Mouse (Mus musculus) c-Kit-negative CD71-positive TER-119-positive erythroid progenitor cells, embryonic 14.5 days (primary cell): Measurements from ENCODE around the gene Tcf3.

ENCODE experiments used
- DNase-seq: peaks from one replicate; pipeline ENCODE4 v3.0.0-alpha.2; 2013; ENCODE audit warnings: low read depth, low spot score

Tcf3 gene

GRCm38 (mm10) chr10:80433513-80434232 lies at the start of gene Tcf3:
Gene Tcf3, minus strand, starts transcription at chr10:80433647.
- DNase-seq, result peak; percentile 93

GRCm38 (mm10) chr10:80481002-80481401 lies 47.6 kb upstream of the Tcf3 start:
- no peak for DNase-seq

- DNase-seq, result no peak
These were observed 45.1 kb upstream of the Tcf3 start for GRCm38 (mm10) chr10:80478531-80478930.

GRCm38 (mm10) chr10:80475290-80475959 lies 42.0 kb upstream of the Tcf3 start:
- peak; percentile 83 for DNase-seq

GRCm38 (mm10) chr10:80465066-80465465 lies 31.6 kb upstream of the Tcf3 start:
- DNase-seq, result no peak

- no peak for DNase-seq
These were observed 31.1 kb upstream of the Tcf3 start for GRCm38 (mm10) chr10:80464381-80465035.

- DNase-seq, result no peak
These were observed 27.9 kb upstream of the Tcf3 start for GRCm38 (mm10) chr10:80461346-80461745.

- DNase-seq, result no peak
These were observed 26.9 kb upstream of the Tcf3 start for GRCm38 (mm10) chr10:80460324-80460723.

- DNase-seq, result no peak
These were observed 26.2 kb upstream of the Tcf3 start for GRCm38 (mm10) chr10:80459671-80460070.

- no peak for DNase-seq
These were observed 25.8 kb upstream of the Tcf3 start for GRCm38 (mm10) chr10:80459236-80459635.

- DNase-seq, result no peak
These were observed 22.2 kb upstream of the Tcf3 start for GRCm38 (mm10) chr10:80455697-80456096.

- no peak for DNase-seq
These were observed 21.3 kb upstream of the Tcf3 start for GRCm38 (mm10) chr10:80454781-80455180.

- DNase-seq, result no peak
These were observed 20.2 kb upstream of the Tcf3 start for GRCm38 (mm10) chr10:80453601-80454000.

- DNase-seq, result no peak
These were observed 17.2 kb upstream of the Tcf3 start for GRCm38 (mm10) chr10:80450599-80450998.

- DNase-seq, result peak; percentile 66
These were observed 12.6 kb upstream of the Tcf3 start for GRCm38 (mm10) chr10:80445898-80446601.

- no peak for DNase-seq
These were observed 11.6 kb upstream of the Tcf3 start for GRCm38 (mm10) chr10:80445052-80445451.

- no peak for DNase-seq
These were observed 11.0 kb upstream of the Tcf3 start for GRCm38 (mm10) chr10:80444339-80445045.

GRCm38 (mm10) chr10:80443575-80444278 lies 10.3 kb upstream of the Tcf3 start:
- DNase-seq, result no peak

GRCm38 (mm10) chr10:80442989-80443388 lies 9.5 kb upstream of the Tcf3 start:
- DNase-seq, result no peak

- no peak for DNase-seq
These were observed 8.2 kb upstream of the Tcf3 start for GRCm38 (mm10) chr10:80441598-80441997.

GRCm38 (mm10) chr10:80440031-80440430 lies 6.6 kb upstream of the Tcf3 start:
- DNase-seq, result no peak
